Mouse (Mus musculus): ENCODE data around the gene Gm45062.

- no peak for TF ChIP-seq GATA1 (IDR thresholded peaks at IDR 0.05; ENCODE audit: low read length)
- no peak for TF ChIP-seq TAL1 (IDR thresholded peaks at IDR 0.05; ENCODE audit: low read length)
Measured at GRCm38 (mm10) chr6:8640863-8641262, 381.6 kb downstream of the Gm45062 start.

All from erythroblast, embryonic 14.5 days (primary cell).